In the genomic region with DNA sequence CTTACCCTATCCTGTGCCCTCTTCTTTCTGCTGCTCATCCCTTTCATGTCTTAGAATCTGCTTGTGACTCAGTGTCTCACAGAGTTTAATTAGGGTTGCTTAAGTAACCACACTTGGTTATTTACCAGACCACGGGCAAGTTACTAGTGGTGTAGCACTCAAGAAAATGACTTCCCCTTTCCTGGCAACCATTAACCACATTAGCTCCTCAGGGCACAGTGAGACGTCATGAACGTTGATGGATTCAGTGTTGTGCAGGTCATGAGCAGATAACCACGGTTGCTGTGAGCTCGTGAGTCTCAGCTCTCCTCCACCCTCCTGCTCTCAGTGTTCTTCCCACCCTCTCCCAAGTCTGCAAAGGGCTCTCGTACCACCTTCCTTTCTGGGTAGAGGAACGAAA, we compare ENCODE assay signal across 12 mouse cellular contexts. TPM values are rescaled to one million over a fixed set of nuclear protein-coding genes. Genes with fewer than 3 reads are reported as not detected.
DNase-seq lines count a peak whose midpoint lies in the region; ATAC-seq lines count a peak whose summit lies in the region.
"Had no signal": no experiment of that assay in that cellular context is flagged by ENCODE, and none has a peak within 500 bp of the region (broad histone marks: within the 10 kb centered on the region; RNA-seq: fewer than 3 reads in every experiment).

No protein-coding gene starts in this region.

- no peak overlapping the region for H3K4me2 ChIP-seq in liver, embryonic 16.5 days (ENCODE audit: low read depth, low read length)
- H3K4me2 ChIP-seq: heart, embryonic 11.5 days; limb, embryonic 15.5 days; stomach, embryonic 15.5 days had no signal

- peak; percentile 53; the same call in 1 of the 2 replicates for ATAC-seq in liver, embryonic 16.5 days (ENCODE audit: low read depth)

- no peaks in the 10 kb centered on the region for H3K9me3 ChIP-seq in liver, embryonic 16.5 days (replicated peaks; ENCODE audit: control insufficient read depth, low read length)
- no peaks in the 10 kb centered on the region for H3K9me3 ChIP-seq in hindbrain, embryonic 10.5 days
- H3K9me3 ChIP-seq: limb, embryonic 15.5 days; stomach, embryonic 15.5 days had no signal

- H3K27ac ChIP-seq in liver, embryonic 16.5 days (ENCODE audit: low read length), result no peak overlapping the region
- no peak overlapping the region for H3K27ac ChIP-seq in hindbrain, embryonic 10.5 days
- H3K27ac ChIP-seq: limb, embryonic 15.5 days; stomach, embryonic 15.5 days had no signal

- WGBS in liver, embryonic 16.5 days (ENCODE audit: insufficient replicate concordance), result 9% methylated on average over 7 of the region's 7 CpGs
- 77% methylated on average over 7 of the region's 7 CpGs for WGBS in hindbrain, embryonic 10.5 days

- H3K4me3 ChIP-seq in liver, embryonic 16.5 days (ENCODE audit: low read depth, low read length), result no peak overlapping the region
- H3K4me3 ChIP-seq in hindbrain, embryonic 10.5 days, result no peak overlapping the region
- H3K4me3 ChIP-seq: limb, embryonic 15.5 days; myocyte; stomach, embryonic 15.5 days had no signal

- peaks cover 8% of the 10 kb centered on the region for H3K4me1 ChIP-seq in liver, embryonic 16.5 days (ENCODE audit: control insufficient read depth, low read depth, low read length)
- H3K4me1 ChIP-seq in hindbrain, embryonic 10.5 days (replicated peaks), result peaks cover 8% of the 10 kb centered on the region
- H3K4me1 ChIP-seq: stomach, embryonic 15.5 days had no signal

- no peaks in the 10 kb centered on the region for H3K36me3 ChIP-seq in liver, embryonic 16.5 days (ENCODE audit: control insufficient read depth, insufficient read depth)
- H3K36me3 ChIP-seq in hindbrain, embryonic 10.5 days, result no peaks in the 10 kb centered on the region
- H3K36me3 ChIP-seq: limb, embryonic 15.5 days; stomach, embryonic 15.5 days had no signal

- H3K9ac ChIP-seq in liver, embryonic 16.5 days (ENCODE audit: low read depth, low read length), result no peak overlapping the region
- H3K9ac ChIP-seq: limb, embryonic 15.5 days; stomach, embryonic 15.5 days had no signal

- no peaks in the 10 kb centered on the region for H3K27me3 ChIP-seq in liver, embryonic 16.5 days (ENCODE audit: control insufficient read depth, insufficient read depth, low read depth, low read length)
- H3K27me3 ChIP-seq in hindbrain, embryonic 10.5 days (ENCODE audit: insufficient read depth, poor library complexity, severe bottlenecking), result no peaks in the 10 kb centered on the region
- H3K27me3 ChIP-seq: limb, embryonic 15.5 days; stomach, embryonic 15.5 days had no signal

- DNase-seq in 3T3-L1 (ENCODE audit: low read depth, low spot score), result peak; percentile 44
- peak; percentile 3 for DNase-seq in T-cell, adult 2 months (ENCODE audit: low spot score)
- DNase-seq in kidney, adult 18-20 months, result peak; percentile 55
- DNase-seq in adrenal gland, adult 2 months, result no peak
- no peak for DNase-seq in cerebellum, postnatal 14 days
- DNase-seq in ovary, postnatal 10 days (ENCODE audit: low spot score), result no peak
- no peak for DNase-seq in hindbrain, embryonic 10.5 days (ENCODE audit: low spot score)

RNA-seq across cellular contexts. Expression of a gene that starts 33.5 kb away (rescaled TPM):
- 33.4 and 36.9 TPM in 2 replicates for polyA plus RNA-seq in liver, embryonic 16.5 days (2015; fragmentation: Nextera tagmentation; extraction: Ambion mirVana)
- total RNA-seq in adrenal gland, adult 2 months (2021), result 10 to 100 TPM; 62.0 to 88.4 TPM
- 5.8 and 7.6 TPM in 2 replicates for polyA plus RNA-seq in adrenal gland, adult 2 months (2012; rRNA removed)
- 46.8 and 55.8 TPM in 2 replicates for polyA plus RNA-seq in hindbrain, embryonic 10.5 days (2016; fragmentation: Nextera tagmentation; extraction: Ambion mirVana)

Comparison
In these comparisons a context has a peak if more than half of its experiments do, and no peak if none do; other contexts are left out.
1. DNase-seq: peak in 3T3-L1 (single experiment), T-cell, adult 2 months (single experiment) and kidney, adult 18-20 months (single experiment); none in adrenal gland, adult 2 months (single experiment), cerebellum, postnatal 14 days (0 of 2), ovary, postnatal 10 days (single experiment) and hindbrain, embryonic 10.5 days (single experiment).